Mouse (Mus musculus): ENCODE results near the gene Gigyf2.
A peak's percentile ranks its signal among the peaks of the same experiment; 100 is the strongest.

Gigyf2 gene

DNA sequence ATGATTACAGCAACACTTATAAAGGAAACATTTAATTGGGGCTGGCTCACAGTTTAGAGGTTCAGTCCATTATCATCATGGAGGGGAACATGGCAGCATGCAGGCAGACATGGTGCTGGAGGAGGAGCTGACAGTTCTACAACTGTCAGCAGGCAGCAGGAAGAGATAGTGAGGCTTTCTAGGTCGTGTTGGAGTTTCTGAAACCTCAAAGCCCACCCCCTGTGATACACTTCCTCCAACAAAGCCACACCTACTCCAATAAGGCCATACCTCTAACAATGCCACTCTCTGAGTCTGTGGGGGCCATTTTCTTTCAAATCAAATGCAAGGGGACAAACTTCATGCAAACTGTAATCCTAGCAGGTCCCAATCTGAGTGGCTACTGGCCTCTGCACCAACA is 5.7 kb upstream of the Gigyf2 start:
- no peak for DNase-seq

DNA sequence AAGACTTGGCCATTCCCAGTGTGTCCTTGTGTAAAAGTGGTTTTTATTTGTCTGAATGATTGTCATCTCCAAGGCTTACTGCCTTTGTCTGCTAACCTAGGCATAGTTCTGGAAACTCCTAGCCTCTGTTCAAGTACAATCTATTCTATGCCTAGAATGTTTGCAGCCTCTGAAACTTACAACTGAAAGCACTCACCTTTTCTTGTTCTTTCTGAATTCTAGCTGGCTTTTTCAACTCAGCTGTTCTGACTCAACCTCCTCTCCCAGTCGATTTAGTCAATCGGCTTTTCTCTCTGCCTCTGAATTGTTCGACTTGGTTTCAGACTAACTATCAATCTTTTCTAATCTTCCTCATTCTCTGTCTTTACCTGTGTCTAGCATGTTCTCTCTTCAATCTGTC is 4.0 kb upstream of the Gigyf2 start:
- DNase-seq: no peak

DNA sequence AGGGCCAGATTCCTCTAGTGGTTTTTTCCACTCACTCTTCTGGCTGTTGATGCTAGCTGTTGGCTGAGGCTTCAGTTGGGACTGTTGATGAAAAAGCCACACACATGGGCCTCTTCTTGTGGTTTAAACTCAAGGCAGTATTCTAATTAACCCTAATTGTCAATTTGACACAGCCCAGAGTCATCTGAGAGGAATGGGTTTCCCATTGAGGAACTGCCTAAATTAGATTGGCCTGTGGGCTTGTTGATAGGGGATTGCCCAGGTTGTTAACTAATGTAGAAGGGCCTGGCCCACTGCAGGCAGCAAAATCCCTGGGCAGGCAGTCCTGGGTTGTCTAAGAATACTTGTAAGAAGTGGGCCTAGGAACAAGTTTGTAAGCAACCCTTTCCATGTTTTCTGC is 2.1 kb upstream of the Gigyf2 start:
- DNase-seq: no peak

DNA sequence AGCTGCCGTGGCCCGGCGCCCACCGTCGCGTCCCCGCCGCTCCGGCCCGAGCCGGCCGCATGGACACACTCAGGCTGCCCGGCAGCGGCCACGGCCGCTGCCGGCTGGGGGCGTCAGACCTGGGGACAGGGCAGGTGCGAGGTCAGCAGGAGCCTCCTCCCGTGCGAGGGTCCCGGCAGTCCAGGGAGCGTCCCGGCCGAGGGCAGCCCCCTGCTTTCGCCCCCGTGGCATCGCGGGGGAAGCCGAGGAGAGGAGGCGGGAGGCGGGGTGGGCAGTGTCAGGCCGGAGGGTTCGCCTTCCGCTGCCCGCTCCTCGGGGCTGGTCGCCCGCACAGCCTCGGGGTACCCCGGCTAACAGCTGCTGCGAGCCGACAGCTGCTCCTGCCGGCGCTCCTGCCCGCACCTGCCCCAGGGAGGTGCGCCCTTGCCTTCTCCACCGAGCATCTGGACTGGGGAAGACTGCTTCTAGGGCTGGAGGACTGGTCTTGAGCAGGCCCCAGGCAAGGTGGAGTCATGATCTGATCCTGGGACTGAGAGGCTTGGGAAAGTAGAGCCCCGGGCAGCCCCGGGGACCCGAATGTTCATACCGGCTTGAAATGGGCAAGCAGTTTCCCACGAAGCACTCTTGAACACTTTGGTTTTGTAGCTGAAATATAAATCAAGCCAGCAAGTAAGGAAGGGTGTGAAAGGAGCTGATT is 515 bp downstream of the Gigyf2 start:
- DNase-seq: peak in 1 of 2 experiments; percentile 51

DNA sequence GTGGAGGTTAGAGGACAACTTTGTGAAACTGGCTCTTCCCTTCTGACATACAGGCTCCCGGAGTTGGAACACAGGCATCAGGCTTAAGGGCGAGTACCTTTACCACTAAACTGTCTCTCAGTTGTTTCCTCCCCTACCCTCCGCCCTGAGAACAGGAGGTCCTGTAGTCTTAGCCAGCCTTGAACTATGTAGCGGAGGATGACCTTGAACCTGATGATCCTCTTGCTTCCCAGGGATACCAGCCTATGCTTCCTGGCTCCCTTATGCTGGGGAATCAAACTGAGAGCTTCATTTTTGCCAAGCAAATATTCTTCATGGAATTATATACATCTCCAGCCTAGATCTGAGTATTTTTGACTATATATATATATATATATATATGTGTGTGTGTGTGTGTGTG is 5.0 kb downstream of the Gigyf2 start:
- no peak for DNase-seq

DNA sequence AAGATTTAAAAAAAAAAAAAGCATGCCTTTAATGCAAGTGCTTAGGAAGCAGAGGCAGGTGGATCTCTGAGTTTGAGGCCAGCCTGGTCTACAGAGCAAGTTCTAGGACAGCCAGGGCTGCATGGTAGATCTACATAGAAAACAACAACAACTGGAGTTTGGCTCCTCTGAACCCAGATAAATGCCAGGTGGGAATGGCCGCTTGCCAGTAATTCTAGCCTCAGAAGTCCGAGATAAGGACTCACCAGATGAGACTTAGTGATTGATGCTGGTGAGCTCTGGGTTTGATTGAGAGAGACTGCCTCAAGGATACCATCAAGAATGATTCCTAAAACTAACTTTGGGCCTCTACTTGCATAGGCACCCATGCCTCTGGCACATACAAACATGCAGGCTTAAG is 23.8 kb downstream of the Gigyf2 start:
- DNase-seq: no peak

DNA sequence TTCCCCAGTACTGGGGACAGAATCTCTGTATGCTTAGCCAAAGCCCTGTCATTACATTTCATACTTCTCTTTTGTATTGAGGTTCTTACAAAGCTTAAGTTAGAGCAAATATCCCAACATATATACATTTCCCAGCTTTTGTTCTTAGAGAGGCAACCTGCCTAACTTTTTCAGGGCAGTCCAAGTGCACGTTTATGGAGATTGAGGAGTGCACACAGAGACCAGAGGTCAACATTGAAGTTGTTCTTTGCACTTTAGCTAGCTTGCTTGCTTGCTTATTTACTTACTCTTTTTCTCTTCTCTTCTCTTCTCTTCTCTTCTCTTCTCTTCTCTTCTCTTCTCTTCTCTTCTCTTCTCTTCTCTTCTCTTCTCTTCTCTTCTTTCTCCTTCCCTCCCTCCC is 33.5 kb downstream of the Gigyf2 start:
- no peak for DNase-seq

DNA sequence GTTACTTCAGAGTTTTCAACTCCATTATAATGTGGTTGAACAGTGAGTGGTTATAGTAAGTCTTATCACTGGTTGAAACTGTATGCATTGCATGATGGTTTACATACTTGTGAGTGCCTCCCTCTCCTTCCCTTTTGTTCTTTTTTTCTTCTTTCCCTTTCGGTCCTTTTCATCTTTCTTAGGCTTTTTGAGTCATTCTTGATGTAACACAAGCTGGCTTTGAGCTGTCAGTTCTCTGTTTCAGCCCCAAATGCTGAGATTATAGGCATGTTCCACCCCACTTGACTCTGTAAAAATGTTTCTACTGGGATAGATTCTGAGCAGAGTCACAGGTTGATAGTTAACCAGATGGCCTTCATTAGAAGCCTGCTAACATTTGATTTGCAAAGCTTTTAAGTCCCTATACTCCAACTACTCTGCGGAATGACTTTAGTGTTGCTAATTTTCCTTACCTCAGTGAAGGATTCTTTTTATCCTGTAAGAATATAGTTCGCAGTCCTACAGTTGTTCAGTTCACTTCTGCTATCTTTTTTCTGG is 51.3 kb downstream of the Gigyf2 start:
- DNase-seq: no peak

DNA sequence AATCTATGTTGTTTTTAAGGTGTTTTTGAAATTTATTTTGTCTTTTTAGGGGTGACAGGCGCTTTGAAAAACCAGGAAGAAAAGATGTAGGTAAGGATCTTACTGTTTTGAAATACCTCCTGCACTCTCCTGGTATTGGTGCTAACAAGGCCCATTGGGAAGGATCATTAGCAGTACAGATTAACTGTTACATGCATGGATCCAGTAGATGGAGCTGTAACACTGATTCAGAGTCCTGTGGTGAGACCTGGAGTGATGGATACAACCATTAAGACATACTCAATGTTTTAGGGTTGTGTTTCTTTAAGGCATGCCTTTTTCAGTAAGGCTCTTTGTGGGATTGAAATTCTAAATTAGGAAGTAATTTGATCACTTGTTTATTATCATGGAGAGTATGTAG is 53.1 kb downstream of the Gigyf2 start:
- no peak for DNase-seq

DNA sequence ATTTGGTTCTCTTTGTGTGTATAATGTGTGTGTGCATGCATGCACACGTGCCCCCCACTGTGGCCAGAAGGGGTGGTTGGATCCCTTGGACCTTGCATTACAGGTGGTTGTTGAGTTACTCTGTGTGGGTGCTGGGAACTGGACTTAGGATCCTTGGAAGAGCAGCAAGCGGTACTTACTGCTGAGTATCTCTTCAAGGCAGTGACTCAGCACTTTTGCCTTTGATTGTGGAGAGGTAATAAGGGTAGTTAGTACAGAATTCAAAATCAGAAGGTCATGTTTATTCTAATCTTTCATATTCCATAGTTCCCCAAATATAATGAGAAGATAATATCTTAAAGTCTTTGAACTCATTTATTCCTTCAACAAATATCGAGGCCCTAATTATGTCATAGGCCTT is 54.4 kb downstream of the Gigyf2 start:
- DNase-seq: no peak

DNA sequence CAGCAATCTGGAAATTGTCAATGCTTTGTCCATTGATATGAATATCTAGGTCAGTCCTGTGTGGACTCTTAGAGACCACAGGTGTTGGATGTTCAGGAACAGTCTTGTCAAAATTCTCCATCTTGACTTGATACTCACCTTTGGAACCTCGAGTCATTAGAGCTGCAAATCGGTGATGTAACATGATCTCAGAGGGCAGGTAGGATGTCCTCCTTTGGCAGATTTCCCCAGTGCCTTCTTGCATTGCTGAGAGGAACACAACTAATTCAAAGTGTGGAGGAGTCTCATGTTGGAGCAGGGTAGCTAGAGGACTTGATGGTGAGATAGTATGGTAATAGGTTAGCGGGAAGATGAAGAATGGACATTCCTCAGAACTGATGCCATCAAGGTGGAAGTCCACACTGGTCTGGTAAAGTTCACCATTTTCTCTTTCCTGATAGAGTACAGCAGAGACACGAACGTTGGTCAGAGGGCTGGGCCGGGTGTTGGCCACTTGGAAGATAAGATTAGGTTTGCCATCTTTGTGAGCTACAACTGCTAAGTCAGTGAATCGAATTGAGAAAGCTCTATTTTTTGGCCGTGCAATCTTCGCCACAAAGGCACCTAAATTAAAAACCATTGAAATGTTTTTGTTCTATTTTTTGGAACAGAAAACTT is 59.8 kb downstream of the Gigyf2 start:
- DNase-seq: no peak

DNA sequence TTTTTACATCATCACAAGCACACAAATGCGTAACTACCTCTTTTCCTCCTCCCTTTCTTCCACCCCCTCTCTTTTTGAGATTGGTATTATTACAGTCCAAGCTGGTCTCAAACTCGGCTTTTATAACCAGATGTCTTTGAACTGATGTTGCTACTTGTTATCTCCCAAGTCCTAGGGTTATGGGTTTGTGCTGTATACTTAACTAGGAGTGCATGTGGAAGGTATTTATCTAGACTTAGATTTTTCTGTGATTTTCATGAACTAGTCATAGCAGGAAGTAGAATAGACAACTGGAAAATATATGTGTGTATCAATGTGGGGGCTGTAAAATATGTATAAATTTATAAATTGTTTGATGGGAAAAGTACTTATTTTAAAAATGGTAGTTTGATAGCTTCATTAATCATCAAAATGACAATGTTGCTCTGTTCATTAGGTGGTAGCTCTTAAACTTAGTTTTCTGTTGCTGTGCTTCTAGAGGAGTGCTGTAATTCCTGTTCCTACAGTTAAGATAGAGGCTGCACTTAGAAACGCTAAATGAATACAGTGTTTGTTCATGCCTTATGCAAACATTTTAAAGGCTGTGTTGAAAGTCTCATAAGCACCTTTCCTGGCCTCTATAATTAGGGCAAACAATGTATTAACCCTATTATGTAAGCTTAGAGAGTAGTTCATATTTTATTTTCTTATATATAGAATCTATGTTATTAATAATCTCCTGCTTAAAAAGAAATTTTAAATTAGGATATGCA is 66.8 kb downstream of the Gigyf2 start:
- DNase-seq: no peak

DNA sequence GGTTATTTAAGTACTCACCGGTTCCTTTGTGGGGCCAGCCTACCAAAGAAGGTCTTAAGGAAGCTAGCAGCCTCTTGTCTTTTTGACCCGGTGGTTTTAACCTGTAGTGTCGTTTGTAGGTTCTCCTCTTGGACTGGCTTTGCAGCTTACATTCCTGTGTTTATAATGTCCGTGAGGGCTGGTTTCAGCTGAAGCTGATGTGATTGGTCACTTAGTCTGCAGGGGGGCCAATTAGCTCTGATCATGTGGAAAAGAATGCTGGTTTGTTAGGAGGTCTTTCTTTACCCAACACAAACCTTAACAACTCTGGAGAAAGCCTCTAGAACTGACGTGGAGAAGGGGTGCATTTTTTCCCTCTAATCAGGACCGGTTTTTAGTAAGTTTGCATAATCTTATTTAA is 67.8 kb downstream of the Gigyf2 start, which contains the start of gene Kcnj13:
TSS of gene Kcnj13 (minus strand) at position 136 of the 400 bp plus-strand sequence.
- no peak for DNase-seq

DNA sequence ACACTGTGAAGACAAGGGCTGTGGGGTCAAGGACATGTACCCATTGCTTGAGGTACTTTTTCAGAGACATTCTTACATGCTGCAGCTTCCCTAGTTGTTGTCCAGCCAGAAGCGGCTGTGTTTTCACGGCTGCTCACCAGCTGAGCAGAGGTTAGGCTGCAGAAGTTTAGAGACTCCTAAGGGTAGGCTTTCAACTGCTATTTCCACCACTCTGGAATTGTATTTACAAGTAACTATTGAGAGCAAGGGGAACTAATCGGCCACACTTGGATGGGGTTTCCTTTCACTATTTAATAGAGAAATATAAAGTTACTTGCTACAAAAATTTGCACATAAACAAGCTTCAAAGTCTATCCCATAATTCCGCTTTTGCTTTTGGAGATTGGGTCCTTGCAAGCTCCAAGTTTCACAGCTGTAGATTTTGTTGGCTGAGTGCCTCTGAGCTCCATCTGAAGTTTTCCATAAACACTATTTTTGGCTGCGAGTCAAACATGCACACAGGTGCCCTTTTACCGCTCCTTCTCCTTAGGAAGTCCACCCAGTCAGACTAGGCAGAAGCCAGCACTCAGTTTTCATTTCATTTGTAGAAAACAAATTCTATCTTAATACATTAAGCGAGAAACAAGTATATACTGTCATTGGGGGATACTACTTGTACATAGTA is 70.3 kb downstream of the Gigyf2 start:
- DNase-seq: no peak

DNA sequence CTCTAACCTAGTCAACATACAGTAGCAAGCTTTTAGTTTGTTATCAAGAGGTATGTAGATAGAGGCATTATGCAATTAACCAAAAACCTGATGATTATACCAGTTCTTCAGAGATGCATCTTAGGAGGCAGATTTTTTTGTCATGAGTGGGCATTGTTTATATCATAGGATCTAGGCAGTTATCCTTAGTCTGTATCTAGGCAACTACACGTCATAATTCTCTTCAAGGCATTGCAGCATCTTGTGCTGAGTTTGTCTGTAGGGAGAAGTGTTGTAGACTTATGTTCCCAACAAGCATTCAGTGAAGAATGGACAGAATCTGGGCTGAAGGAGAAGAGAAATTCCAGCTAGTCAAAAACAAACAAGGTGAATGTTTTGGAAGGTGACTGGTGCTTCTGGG is 77.9 kb downstream of the Gigyf2 start:
- DNase-seq: no peak

DNA sequence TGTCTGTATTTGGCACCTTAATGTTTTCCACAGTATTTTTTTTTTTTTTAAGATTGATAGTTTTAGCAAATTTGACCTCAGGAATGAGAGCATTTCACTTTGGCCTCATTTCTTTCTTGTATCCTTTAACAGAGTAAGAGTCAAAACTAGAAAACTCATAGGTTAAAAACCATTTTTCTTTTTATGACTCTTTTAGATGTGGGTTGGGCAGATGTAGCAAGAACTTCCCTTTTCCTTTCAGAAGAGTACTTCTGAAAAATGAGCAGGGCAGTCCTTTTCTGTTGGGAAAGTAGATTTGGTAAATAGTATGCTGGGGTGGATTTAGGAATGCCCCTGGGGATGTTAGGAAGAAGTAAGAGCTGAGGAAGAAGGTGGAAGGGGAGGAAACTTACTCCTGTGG is 79.2 kb downstream of the Gigyf2 start:
- no peak for DNase-seq

DNA sequence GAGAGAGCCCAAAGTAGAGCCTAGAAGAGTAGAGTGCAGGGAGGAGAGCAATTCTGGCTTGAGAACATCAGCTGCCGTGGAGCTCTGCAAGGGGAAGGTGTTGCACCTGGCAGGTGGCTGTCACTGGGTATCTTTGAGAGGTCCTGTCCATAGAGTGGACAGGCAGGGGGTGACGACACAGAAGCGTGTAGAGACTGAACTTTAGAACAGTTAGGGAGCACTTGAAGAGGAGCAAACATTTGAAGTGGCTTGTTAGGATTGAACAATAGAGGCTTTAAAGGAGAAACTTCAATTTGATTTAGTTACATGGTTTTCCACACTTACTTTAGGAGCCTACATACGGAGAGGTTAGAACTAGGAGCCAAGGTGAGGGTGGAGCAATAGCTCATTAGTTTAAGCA is 82.6 kb downstream of the Gigyf2 start:
- DNase-seq: no peak

DNA sequence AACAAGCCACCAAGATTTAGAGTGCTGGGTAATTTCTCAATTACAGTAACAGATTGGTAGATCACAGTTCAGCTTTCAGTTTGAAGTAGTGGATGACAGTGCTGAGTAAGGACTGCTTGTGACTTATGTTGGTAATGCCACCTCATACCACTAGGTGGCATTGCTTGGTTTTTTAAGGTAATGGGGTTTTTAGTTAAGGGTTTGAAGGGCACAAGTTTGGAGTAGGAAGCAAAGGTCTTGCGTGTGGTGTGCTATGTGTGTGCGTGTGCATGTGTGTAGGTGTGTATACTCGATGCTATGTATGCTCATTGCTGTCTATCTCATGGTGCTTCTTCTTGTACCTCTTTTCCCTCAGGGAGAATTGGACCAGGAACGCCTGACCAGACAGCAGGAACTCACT is 91.9 kb downstream of the Gigyf2 start:
- DNase-seq: peak; percentile 40 to 42

DNA sequence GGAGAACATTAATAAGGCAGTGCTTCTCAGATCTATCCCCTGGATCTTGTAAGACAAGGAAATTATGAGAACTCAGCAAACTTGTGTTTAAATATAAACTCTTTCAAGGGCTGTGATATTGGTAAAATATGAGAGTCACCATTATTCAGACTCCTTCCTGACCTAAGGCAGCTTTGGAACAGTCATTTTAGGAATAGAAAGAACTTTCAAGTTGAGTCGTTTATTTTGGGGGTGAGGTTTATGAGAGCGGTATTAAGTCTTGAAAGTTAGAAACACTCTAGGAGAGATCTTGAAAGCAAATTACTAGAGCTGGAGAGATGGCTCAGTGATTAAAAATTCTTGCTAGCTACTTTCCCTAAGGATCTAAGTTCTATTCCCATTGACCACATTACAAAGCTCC is 108.3 kb downstream of the Gigyf2 start:
- no peak for DNase-seq

DNA sequence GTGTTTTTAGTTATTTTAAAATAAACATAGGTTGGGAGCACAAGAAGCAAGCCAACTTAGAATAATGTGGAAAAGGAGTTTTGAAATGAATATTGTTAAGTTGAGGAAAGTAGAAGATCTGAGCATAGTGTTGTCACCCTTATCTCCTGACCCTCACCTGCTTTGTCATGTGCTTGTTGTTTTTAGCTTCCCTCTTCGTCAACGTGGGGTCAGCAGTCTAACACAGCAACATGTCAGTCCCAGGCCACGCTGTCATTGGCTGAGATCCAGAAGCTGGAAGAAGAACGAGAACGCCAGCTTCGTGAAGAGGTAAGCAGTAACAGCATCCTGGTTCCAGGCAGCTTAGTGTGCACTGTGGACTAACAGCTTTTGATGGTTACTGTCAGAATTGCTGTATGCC is 109.8 kb downstream of the Gigyf2 start:
- DNase-seq: no peak

DNA sequence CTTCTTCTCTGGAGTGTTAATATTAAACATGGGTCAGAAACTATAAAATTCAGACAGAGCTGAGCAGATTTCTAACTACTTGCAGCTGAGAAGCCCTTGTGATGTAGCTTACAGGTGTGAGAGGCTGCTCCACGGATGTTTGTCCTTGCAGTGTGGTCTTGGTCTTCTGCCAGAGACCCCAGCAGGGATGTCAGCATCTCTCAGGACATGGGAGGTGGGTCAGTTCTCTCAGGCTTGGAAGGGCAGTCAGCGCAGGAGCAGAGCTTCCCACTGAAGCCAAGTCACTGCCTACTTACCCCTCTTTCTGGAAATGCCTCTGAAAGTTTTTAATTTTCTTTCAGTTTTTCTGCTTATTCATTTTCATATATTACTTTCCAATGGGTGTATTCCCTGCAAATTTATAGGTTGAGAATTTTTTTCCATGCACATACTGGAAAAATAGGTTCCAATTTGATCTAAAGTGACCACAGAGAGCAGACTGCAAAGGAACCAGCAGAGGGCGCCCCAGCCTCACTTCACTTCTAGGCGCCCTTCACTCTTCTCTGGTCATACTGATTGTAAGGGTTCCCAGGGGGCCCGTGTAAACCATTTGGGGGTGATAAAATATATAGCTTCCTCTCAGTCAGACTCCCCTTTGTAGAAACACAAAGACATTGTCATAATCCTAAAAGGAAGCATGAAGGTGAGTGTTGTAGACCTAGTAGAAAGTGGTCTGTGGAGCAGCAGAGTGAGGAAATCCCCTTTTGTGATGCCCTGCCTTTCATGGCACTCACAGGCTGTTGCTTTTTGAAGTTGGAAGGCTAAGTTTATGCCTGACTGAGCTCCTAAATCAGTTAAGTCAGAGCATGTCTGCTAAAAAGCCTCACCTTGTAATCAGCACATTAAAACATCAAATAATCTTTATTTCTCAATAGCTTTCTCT is 120.6 kb downstream of the Gigyf2 start:
- DNase-seq: peak; percentile 81 to 84

DNA sequence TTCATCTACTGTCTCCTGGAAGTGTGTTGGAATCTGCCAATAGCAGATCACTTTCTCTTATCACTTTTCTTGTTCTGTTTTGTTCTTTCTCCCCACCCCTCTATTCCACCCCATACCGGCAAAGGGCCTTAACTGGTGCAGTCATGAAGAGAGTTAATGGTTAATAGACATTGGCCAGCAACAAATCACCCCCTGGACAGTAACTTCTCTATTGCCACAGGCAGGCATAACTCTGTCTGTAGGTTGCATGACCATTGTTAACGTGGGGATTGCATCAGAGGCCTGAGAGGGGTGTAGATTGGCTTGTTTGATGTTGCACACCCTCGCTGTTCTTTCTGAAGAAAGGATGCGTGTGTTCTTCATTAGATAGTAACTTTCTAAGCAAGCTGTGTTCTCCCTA is 122.6 kb downstream of the Gigyf2 start:
- no peak for DNase-seq

Data from B cell, adult 2 months (primary cell).